ENCODE assay signal across 12 mouse cellular contexts in genomic region chr2:16588546-16588945, GRCm38 (mm10).
"Had no signal": no experiment of that assay in that cellular context is flagged by ENCODE, and none has a peak within 500 bp of the region (broad histone marks: within the 10 kb centered on the region; RNA-seq: fewer than 3 reads in every experiment).

No protein-coding gene starts in this region.

- ATAC-seq: midbrain, embryonic 13.5 days; midbrain, embryonic 15.5 days had no signal

- DNase-seq: lung, adult 18-20 months; lung, embryonic 14.5 days; lung, postnatal 10 days; lung, postnatal 4 days; right cerebral cortex, postnatal 25 days; right cerebral cortex, postnatal 4 days; spleen, adult 18-20 months; thymus, adult 18-20 months; thymus, postnatal 14 days; thymus, postnatal 36 days had no signal
